Mouse (Mus musculus): ENCODE data around the gene Nebl.

DNA sequence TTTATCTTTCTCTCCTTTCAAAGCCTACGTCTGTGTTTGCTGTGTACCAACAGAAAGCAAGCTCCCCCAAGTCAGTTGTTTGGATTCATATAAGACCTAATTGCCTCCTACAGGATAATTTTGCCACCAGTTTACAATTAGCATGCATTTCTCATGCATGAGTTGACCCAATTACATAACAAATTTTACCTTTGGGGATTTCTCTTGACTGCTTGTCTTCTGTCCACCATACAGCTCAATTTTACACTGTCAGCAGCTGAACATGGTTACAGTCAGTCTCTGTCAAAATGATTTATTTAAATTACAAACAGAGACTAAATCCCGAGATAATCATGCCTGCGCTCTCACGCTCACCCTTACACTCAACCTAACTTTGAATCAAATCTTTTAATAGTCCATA lies 206.1 kb downstream of the Nebl start:
- no peak for TF ChIP-seq POLR2A (IDR thresholded peaks at IDR 0.05; ENCODE audit: low read depth, low read length)
- TF ChIP-seq CTCF (IDR thresholded peaks at IDR 0.05; ENCODE audit: extremely low read depth, insufficient read length, insufficient replicate concordance, low read depth, low read length) = no peak

All from small intestine, adult 2 months (tissue).